Mouse (Mus musculus) intestine, embryonic 14.5 days (tissue): ENCODE results near the gene Tigd3. TPM values are rescaled to one million over a fixed set of nuclear protein-coding genes. Genes with fewer than 3 reads are reported as not detected.
"Not testable (repeated sequence)": the region's sequence is repeated elsewhere in the genome, so short reads cannot be mapped to it uniquely, and the experiment has no call there.

ENCODE experiments used
- ATAC-seq: fragments of 200-750 bp; cut with Nextera tagmentation; replicated peaks from 2 replicates; pipeline ENCODE4 v1.8.0; 2017; ENCODE audit warnings: low read depth, moderate number of reproducible peaks, moderate TSS enrichment, moderate library complexity; ENCODE audit not compliant: low FRiP score, low TSS enrichment
- DNase-seq: peaks from one replicate; pipeline ENCODE4 v3.0.0-alpha.2; 2018; ENCODE audit warnings: low spot score
- H3K27ac ChIP-seq: fragments of 300-500 bp; sonication (generic); 2 replicates; pipeline ENCODE4 v1.5.1; 2014; ENCODE audit warnings: low read depth, mild to moderate bottlenecking, control low read depth
- H3K27me3 ChIP-seq: fragments of 300-500 bp; sonication (generic); replicated peaks from 2 replicates; pipeline ENCODE4 v1.6.1; 2014; ENCODE audit warnings: low read length, control low read depth; ENCODE audit not compliant: control insufficient read depth, insufficient read depth
- H3K36me3 ChIP-seq: fragments of 300-500 bp; sonication (generic); 2 replicates; pipeline ENCODE4 v1.6.1; 2014; ENCODE audit warnings: low read length, control low read depth; ENCODE audit not compliant: control insufficient read depth, insufficient read depth
- H3K4me1 ChIP-seq: fragments of 300-500 bp; sonication (generic); replicated peaks from 2 replicates; pipeline ENCODE4 v1.6.1; 2014; ENCODE audit warnings: low read length, control low read depth, mixed read lengths; ENCODE audit not compliant: control insufficient read depth, insufficient read depth
- H3K4me2 ChIP-seq: fragments of 300-500 bp; sonication (generic); 2 replicates; pipeline ENCODE4 v1.6.1; 2014; ENCODE audit warnings: low read length
- H3K4me3 ChIP-seq: fragments of 300-500 bp; sonication (generic); 2 replicates; pipeline ENCODE4 v1.5.1; 2014; ENCODE audit warnings: low read depth, low read length, control low read depth, mixed read lengths
- H3K9ac ChIP-seq: fragments of 300-500 bp; sonication (generic); 2 replicates; pipeline ENCODE4 v1.6.1; 2014; ENCODE audit warnings: mild to moderate bottlenecking, low read length
- H3K9me3 ChIP-seq: fragments of 300-500 bp; sonication (generic); 2 replicates; pipeline ENCODE4 v1.6.1; 2016; ENCODE audit warnings: low read length, control low read depth; ENCODE audit not compliant: control insufficient read depth
- WGBS: fragments of 180-500 bp; shearing (Covaris S2); extraction: QIAGEN DNeasy Blood & Tissue Kit; methylation state at CpG from one replicate; pipeline ENCODE4 v1.1.7; 2014; 5-methylcytosine and 5-hydroxymethylcytosine counted together
- polyA plus RNA-seq: library from polyadenylated mRNA; unstranded; fragments of >200 nt; fragmentation: Nextera tagmentation; extraction: Ambion mirVana; gene quantifications from 2 replicates; pipeline ENCODE4 v1.2.1, GENCODE M21; 2014

Gene Tigd3
- polyA plus RNA-seq, 1 experiment from 2014 or later = 2.0 TPM

DNA sequence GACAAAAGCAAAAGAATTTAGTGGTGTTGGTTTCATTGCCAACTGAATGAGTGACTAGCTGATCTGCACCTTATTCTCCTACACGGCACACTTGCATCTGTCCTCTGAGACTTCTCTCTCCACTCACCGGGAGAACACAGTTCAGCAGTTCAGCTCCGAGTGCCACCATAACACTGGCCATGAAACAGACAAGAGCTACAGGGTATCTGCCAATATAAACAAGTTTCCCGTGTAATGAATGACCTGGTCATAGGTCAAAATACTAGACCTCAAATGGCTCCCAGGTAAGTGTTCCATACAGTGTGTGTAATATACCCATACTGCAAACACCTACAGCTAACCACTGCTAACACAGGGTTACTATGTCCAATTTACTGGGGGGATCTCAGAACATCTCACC, 4.7 kb downstream of the Tigd3 start:
- Histone ChIP-seq H3K36me3 (peaks cover 9% of the 10 kb centered on the region; the same call in 1 of the 2 replicates), H3K9me3 (no peaks in the 10 kb centered on the region), H3K4me1 (peaks cover 6% of the 10 kb centered on the region), H3K4me2 (no peak overlapping the region), H3K4me3 (no peak overlapping the region), H3K9ac (no peak overlapping the region), H3K27ac (no peak overlapping the region), H3K27me3 (no peaks in the 10 kb centered on the region)
- 41% methylated on average over 4 of the region's 4 CpGs for WGBS
- DNase-seq (no peak), ATAC-seq (no peak)

DNA sequence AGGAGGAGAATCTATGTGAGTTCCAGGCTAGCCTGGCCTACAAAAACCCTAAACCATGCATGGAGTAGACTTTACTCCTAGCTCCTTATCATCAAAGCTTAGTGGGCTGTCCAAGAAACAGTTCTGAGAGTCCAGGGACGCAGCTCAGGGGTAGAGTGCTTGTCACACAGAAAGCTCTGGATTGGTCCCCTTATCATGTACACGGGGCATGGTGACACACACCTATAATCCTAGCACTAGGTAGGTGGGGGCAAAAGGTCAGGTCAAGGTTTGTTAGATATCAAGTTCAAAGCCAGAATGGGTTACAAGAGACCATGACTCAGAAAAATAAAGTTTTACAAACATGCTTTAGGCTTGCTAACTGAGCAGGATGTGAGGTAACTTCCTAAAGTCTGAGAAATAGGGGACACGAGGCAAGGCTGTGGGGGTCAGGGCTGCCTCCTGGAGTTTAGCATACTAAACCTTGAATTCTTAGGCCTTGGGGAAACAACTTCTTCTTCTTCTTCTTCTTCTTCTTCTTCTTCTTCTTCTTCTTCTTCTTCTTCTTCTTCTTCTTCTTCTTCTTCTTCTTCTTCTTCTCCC, 6.6 kb downstream of the Tigd3 start:
- 61% methylated on average over 3 of the region's 3 CpGs for WGBS
- ATAC-seq = no peak
- no peaks in the 10 kb centered on the region for H3K4me1 ChIP-seq

DNA sequence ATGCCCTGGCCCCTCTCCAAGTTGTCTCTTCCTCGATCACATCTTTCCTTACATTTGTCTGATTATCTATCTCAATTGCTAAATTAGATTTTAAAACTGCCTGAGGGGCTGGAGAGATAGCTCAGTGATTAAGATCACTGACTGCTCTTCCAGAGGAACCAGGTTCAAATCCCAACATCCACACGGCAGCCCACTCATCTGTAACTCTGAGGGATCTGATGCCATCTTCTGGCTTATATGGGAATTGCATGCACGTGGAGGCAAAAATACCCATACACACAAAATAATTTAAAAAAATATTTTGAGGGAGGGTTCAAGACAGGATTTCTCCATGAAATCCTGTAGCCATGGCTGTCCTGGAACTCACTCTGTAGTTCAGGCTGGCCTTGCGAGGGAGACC, 8.1 kb downstream of the Tigd3 start:
- no peak for ATAC-seq
- H3K4me2 ChIP-seq = no peak overlapping the region
- no peak overlapping the region for H3K9ac ChIP-seq
- no peak overlapping the region for H3K4me3 ChIP-seq
- H3K9me3 ChIP-seq = no peaks in the 10 kb centered on the region
- no peaks in the 10 kb centered on the region for H3K4me1 ChIP-seq
- no peaks in the 10 kb centered on the region for H3K36me3 ChIP-seq
- no peak overlapping the region for H3K27ac ChIP-seq
- DNase-seq = no peak
- 61% methylated on average over 4 of the region's 4 CpGs for WGBS
- H3K27me3 ChIP-seq = no peaks in the 10 kb centered on the region

More for the DNA sequence above, 6.6 kb downstream of the Tigd3 start:
- no peak overlapping the region for H3K4me2 ChIP-seq
- H3K9ac ChIP-seq = no peak overlapping the region
- no peaks in the 10 kb centered on the region for H3K9me3 ChIP-seq
- no peak overlapping the region for H3K27ac ChIP-seq
- no peak for DNase-seq
- H3K4me3 ChIP-seq = no peak overlapping the region
- H3K27me3 ChIP-seq = no peaks in the 10 kb centered on the region
- peaks cover 5% of the 10 kb centered on the region; the same call in 1 of the 2 replicates for H3K36me3 ChIP-seq

DNA sequence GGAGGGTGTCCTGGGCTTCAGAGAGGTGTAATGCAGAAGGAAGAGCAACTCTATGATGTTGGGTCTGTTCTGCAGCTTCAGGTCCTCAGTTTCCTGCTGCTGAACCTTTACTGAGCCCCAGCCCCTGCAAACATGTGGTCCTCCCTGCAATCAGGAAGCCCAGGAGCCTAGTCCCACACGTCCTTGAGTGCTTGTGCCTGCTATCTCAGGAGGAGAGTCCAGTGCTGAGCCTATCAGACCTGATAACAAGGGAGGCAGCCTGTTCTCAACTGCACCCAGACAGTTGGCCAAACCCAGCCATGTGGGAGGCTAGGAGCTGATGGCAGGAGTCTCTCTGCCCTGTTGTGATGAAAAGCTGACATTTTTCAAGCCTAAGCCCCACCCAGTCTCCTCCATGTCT, 10.0 kb downstream of the Tigd3 start:
- H3K9ac ChIP-seq = no peak overlapping the region
- H3K27ac ChIP-seq = no peak overlapping the region
- ATAC-seq (no peak), DNase-seq (no peak)
- H3K4me3 ChIP-seq = no peak overlapping the region
- 23% methylated on average over 1 of the region's 1 CpGs for WGBS
- no peak overlapping the region for H3K4me2 ChIP-seq
- no peaks in the 10 kb centered on the region for H3K27me3 ChIP-seq
- H3K36me3 ChIP-seq = no peaks in the 10 kb centered on the region
- H3K4me1 ChIP-seq = no peaks in the 10 kb centered on the region
- H3K9me3 ChIP-seq = no peaks in the 10 kb centered on the region

DNA sequence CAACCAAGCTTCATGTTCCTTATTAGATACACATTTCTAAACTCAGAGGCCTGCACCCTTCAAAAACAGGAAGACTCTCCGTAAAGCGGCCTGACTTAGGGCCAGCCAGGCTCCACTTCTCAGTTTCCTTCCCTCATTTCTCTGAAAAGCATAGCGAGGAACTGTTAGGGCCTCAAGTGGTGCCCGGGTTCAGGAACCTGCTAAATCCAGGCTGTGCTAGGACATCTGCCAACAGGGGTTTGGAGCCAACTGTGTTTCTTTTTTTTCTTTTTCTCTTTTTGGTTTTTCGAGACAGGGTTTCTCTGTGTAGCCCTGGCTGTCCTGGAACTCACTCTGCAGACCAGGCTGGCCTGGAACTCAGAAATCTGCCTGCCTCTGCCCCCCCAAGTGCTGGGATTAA, 11.9 kb downstream of the Tigd3 start:
- H3K36me3 ChIP-seq, H3K9me3 ChIP-seq, H3K4me3 ChIP-seq, H3K9ac ChIP-seq, H3K4me2 ChIP-seq, H3K4me1 ChIP-seq, ATAC-seq, H3K27me3 ChIP-seq, H3K27ac ChIP-seq, DNase-seq: not testable (repeated sequence)
- 80% methylated on average over 5 of the region's 5 CpGs for WGBS

DNA sequence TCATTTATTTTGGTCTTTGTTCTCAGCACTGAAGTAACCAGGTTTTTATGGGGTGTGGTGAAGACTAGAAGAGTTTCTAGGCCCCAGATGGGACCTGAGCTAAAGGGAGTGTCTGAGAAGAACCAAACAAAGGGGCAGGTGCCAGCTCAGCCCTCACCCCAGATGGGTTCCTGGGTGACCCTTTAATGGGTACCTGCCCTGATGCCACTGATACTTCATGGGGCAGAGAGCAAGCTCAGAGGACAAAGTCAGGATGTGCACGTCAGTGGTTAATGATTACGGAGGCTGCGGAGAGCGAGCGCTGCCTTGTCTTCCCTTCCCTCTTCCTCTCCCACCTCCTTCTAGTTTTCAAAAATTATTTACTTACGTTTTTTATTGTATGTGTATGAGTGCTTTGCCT, 12.8 kb downstream of the Tigd3 start:
- H3K9ac ChIP-seq = no peak overlapping the region
- no peak overlapping the region for H3K4me2 ChIP-seq
- ATAC-seq (no peak), DNase-seq (no peak)
- H3K9me3 ChIP-seq = no peaks in the 10 kb centered on the region
- no peaks in the 10 kb centered on the region for H3K36me3 ChIP-seq
- no peaks in the 10 kb centered on the region for H3K27me3 ChIP-seq
- no peaks in the 10 kb centered on the region for H3K4me1 ChIP-seq
- whole genome bisulfite sequencing = 90% methylated on average over 6 of the region's 6 CpGs
- no peak overlapping the region for H3K27ac ChIP-seq
- H3K4me3 ChIP-seq = no peak overlapping the region

DNA sequence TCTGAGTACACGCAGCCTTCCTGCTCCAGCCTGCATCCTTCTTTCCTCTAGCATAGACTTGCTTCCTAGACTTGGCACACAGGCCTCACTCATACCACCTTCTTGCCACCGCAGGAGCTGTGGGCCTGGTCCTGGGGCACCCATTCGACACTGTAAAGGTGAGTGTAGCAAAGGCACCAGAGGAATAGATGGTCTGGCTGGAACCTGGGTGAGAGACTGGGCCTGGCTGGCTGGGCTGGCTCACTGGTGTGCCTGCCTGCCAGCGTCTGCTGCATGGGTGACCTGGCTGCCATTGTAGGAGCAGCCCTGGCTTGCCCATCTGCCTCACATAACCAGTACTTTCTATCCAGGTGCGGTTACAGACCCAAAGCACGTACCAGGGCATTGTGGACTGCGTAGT, 14.2 kb downstream of the Tigd3 start:
- H3K4me3 ChIP-seq = no peak overlapping the region
- no peaks in the 10 kb centered on the region for H3K36me3 ChIP-seq
- H3K4me2 ChIP-seq = no peak overlapping the region
- H3K9ac ChIP-seq = no peak overlapping the region
- ATAC-seq = no peak
- no peak for DNase-seq
- H3K4me1 ChIP-seq = 0 out of 2 replicates have a peak, but pooled peaks cover 4% of the 10 kb centered on the region
- no peaks in the 10 kb centered on the region for H3K27me3 ChIP-seq
- 91% methylated on average over 7 of the region's 7 CpGs for WGBS
- H3K9me3 ChIP-seq = no peaks in the 10 kb centered on the region
- H3K27ac ChIP-seq = no peak overlapping the region

DNA sequence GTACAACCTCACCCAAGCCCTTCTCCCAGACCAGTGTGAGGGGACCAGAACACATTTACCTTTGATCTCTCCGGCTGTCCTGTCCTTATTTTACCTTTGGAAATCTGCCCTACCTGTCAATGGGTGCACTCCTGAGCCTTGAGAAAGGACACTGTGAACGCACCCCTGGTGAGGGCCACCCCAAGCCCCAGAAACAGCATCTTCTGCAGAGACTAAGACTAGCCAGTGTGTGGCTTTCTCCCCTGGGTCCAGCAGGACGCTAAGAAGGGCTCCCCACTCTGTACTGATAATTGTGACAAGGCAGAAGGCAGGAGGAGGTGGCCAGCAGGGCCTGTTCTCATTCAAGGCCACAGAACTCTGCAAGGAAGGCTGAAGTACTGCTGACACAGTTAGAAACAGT, 15.0 kb downstream of the Tigd3 start:
- Histone ChIP-seq H3K36me3 (no peaks in the 10 kb centered on the region), H3K9me3 (no peaks in the 10 kb centered on the region), H3K27ac (no peak overlapping the region), H3K9ac (no peak overlapping the region), H3K4me3 (no peak overlapping the region), H3K4me2 (no peak overlapping the region), H3K4me1 (peaks cover 11% of the 10 kb centered on the region), H3K27me3 (no peaks in the 10 kb centered on the region)
- 71% methylated on average over 3 of the region's 3 CpGs for WGBS
- ATAC-seq (no peak), DNase-seq (no peak)

DNA sequence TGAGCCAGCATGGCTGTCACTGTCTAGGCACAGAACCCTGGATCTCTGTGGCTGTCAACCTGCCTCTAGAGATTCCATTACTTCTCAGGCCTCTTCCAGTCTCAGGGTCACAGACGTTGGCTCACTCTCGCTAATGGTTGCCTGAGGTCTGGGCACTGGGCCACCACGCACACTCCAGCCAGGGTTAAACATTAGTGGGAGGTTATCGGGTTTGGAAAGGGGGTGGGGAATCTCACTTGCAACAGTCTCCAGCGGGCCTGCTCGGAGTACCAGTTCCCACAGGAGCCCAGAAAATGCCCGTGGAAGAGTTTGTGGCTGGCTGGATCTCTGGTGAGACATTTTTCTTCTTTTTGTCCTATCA, 15.6 kb downstream of the Tigd3 start:
- no peak for DNase-seq
- no peaks in the 10 kb centered on the region for H3K9me3 ChIP-seq
- H3K4me1 ChIP-seq = peaks cover 17% of the 10 kb centered on the region
- no peak overlapping the region for H3K27ac ChIP-seq
- 64% methylated on average over 7 of the region's 7 CpGs for WGBS
- no peak overlapping the region for H3K4me3 ChIP-seq
- no peak overlapping the region for H3K4me2 ChIP-seq
- no peak for ATAC-seq
- no peaks in the 10 kb centered on the region for H3K27me3 ChIP-seq
- H3K36me3 ChIP-seq = no peaks in the 10 kb centered on the region
- H3K9ac ChIP-seq = no peak overlapping the region
